Mouse (Mus musculus) heart, postnatal 10 days (tissue): ENCODE data around the gene Ccdc13. TPM values are rescaled to one million over a fixed set of nuclear protein-coding genes. Genes with fewer than 3 reads are reported as not detected.
A peak's percentile ranks its signal among the peaks of the same experiment; 100 is the strongest.

Source experiments
- DNase-seq, 2 experiments: peaks; one replicate each; pipeline ENCODE4 v3.0.0; 2021
- intact Hi-C: fragments of 180-260 bp; cut with DNase I; formaldehyde crosslinking; loops from one replicate; pipeline ENCODE4 v1.15.1; 2025
- total RNA-seq, 2 experiments: library from RNA; stranded (reverse); gene quantifications; 2 replicates each; pipeline ENCODE4 v1.2.3; 2021

The Ccdc13 gene
- total RNA-seq, 2 experiments from 2014 or later: not detected

- intact Hi-C loops: loop anchor here (2.0 kb wide), 1 partner anchor 137 kb away; no protein-coding TSS in a partner anchor
- DNase-seq: no peak
Measured at GRCm38 (mm10) chr9:121847842-121848241, 8.6 kb upstream of the Ccdc13 start.

GRCm38 (mm10) chr9:121847138-121847537, 7.9 kb upstream of the Ccdc13 start:
- no peak for DNase-seq
- intact Hi-C loops: loop anchor here (2.0 kb wide), 1 partner anchor 138 kb away; no protein-coding TSS in a partner anchor

- peak; percentile 42 to 67 for DNase-seq
- intact Hi-C loops: loop anchor here (1.0 to 2.0 kb wide), 2 partner anchors 31 to 138 kb away; no protein-coding TSS in a partner anchor
Measured at GRCm38 (mm10) chr9:121846526-121847118, 7.4 kb upstream of the Ccdc13 start.

DNA sequence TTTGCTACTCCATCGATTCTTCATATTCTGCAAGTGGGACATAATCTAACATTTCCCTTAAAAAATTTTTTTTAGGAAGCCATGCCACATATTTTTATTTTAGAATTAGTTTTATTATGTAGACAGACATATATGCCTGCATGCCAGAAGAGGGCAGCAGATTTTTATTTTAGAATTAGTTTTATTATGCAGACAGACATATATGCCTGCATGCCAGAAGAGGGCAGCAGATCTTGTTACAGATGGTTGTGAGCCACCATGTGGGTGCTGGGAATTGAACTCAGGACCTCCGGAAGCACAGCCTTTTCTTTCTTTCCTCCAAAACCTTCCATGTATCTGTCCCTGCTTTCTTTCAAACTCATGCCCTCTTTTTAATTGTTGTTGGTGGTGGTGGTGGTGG, 3.7 kb upstream of the Ccdc13 start:
- DNase-seq: no peak
- intact Hi-C loops: no loop called here

GRCm38 (mm10) chr9:121839622-121839965, 333 bp upstream of the Ccdc13 start:
- intact Hi-C loops: no loop called here
- DNase-seq: no peak

DNA sequence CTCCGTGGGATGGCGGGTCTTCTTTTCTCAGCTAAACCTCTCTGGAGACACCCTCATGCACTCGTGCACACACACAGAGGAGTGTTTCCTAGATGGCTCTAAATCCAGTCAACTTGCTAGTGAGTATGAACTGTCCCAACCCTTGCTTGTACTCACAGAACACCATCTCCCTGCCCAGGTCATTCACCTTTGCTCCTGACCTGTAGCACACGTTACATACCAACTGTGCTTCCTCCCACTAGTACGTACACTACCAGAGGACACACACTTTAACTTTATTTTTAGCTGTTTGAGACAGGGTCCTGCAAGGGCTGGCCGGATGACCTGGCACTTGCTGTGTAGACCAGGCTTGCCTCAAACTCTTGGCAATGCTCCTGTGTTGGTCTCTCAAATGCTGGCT, 1.3 kb downstream of the Ccdc13 start:
- intact Hi-C loops: no loop called here
- no peak for DNase-seq

DNA sequence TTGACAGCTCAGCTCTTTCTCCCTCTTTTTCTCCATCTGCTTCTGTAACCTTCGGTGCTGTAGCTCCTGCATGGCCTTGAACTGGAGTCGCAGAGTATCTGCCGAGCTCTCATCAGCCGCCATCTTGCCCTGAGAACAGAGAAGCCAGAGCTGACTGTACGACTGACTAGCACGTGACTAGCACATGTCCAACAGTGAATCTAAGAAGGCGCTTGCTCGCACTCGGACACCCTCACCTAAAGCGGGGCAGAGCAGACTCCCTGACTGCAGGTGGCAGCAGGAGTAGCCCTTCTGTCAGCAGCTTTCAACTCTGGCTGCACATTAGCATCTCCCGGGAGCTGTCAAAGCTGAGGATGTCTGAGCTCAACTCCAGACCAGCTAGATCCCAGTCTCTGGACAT, 5.4 kb downstream of the Ccdc13 start:
- intact Hi-C loops: loop anchor here (5.0 kb wide), 1 partner anchor 153 kb away; no protein-coding TSS in a partner anchor
- DNase-seq: no peak

DNA sequence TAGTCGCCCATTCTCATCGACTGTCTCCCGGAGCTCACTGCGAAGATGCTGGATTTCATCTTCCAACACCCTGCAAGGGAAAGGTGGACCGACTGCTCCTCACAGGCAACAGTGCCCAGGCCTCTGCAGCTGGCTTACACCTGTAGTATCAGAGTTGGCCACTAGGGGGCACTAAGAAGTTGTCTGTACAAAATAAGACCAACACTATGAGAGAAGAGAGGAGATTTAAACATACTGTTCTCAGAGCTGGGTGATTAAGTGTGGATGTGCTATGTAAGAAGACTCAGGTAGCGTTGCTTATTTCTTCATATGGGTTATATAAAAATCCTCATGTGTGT, 8.3 kb downstream of the Ccdc13 start:
- DNase-seq: peak; percentile 82 to 91
- intact Hi-C loops: loop anchor here (1.0 to 5.0 kb wide), 2 partner anchors 46 to 156 kb away; no protein-coding TSS in a partner anchor

DNA sequence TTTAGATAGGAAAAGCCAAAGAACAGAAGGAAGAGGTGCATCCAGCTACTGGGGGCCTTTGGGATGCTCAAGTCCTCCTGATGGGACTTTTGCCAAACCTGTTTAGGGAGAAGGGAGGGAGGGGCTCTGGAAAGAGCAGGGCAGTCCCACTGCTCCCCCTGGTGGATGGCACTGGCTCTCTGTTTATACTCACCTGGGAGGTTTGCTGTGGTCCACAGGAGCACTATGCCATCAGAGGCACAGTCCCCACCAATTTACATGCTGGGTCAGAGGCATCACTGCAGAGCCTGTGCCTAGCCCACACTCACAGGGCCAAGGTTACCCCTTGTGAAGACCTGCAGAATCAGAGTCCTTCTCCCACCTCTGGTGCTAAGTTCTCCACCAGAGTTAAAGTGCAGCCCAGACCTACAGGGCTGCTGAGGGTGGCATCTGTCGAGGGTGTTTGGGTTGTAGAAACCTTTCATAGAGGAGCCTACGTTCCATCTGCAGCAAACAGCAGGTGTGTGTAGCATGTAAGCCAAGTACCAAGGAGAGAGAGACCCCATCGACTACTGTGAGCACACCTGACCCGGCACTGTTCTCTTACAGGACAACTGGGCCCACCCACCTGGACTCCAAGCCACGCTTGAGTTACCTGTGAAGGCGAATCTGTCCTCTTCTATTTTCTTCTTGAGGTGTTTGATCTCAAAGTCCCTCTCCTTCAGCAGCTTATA, 8.9 kb downstream of the Ccdc13 start:
- intact Hi-C loops: loop anchor here (5.0 kb wide), 1 partner anchor 157 kb away; no protein-coding TSS in a partner anchor
- peak; percentile 53 to 67 for DNase-seq

GRCm38 (mm10) chr9:121829270-121829992, 9.8 kb downstream of the Ccdc13 start:
- intact Hi-C loops: no loop called here
- no peak for DNase-seq

- intact Hi-C loops: no loop called here
- DNase-seq: no peak
Measured at GRCm38 (mm10) chr9:121828314-121828713, 10.9 kb downstream of the Ccdc13 start.

- intact Hi-C loops: no loop called here
- DNase-seq: no peak
Measured at GRCm38 (mm10) chr9:121826356-121826755, 12.9 kb downstream of the Ccdc13 start.

DNA sequence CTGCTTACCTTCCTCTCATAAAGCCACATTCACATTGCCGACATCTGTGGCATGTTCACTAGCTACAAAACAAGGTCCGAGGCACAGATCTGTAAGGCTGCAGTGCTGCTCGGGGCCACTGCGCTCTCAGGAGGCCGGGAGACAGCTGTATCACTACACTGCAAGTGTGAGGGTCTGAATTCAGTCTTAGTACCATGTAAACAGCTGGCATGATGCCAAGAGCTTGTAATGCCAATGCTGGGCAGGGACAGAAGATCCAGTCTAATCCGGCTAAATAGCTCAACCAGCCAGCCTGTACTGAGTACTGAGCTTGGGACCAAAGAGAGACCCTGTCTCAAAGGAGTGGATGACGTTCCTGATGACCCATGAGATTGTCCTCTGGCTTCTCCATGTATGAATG, 15.3 kb downstream of the Ccdc13 start:
- peak in 1 of 2 experiments; percentile 35 for DNase-seq
- intact Hi-C loops: no loop called here

DNA sequence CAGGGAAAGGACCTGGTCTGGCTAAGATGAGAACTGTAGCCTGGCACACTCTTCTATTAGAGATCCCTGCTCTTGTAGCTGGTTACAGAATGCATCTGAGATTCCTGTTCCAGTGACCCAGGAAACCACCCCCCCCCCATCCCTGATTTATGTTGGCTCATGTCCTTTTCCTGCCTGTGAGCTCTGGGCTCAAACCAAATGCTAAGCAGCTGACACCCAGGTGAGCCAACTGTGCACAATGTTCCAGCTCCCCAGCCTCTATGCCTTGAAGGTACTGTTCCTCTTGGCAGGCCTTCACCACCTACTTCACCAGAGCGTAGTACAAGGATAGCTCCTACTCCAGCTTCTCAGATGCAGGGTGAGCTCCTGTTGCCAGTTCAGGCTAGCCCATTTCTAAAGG, 16.2 kb downstream of the Ccdc13 start:
- intact Hi-C loops: no loop called here

DNA sequence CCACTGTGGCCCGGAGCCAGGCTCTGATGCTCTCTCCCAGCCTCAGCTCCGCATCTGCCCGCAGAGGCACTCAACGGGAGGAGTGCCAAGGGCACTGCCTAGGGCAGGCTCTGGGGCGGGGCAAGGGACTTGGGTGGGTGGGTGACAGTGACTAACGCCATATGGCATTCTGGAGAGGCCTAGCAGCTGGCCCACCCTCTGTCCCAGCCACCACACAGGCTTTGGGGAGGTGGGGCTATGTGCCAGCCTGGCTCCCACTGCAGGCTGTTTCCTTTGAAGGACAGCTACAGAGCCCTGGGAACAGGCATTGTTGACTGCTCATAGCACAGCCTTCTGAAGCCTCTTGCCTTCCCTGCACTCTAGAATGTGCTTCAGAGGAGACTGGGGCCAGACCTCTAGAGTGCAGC, 16.7 kb downstream of the Ccdc13 start:
- peak; percentile 37 to 44 for DNase-seq
- intact Hi-C loops: no loop called here

More for the DNA sequence above, 16.2 kb downstream of the Ccdc13 start:
- DNase-seq: peak; percentile 36 to 49

GRCm38 (mm10) chr9:121820765-121821164, 18.5 kb downstream of the Ccdc13 start:
- intact Hi-C loops: no loop called here
- DNase-seq: no peak

DNA sequence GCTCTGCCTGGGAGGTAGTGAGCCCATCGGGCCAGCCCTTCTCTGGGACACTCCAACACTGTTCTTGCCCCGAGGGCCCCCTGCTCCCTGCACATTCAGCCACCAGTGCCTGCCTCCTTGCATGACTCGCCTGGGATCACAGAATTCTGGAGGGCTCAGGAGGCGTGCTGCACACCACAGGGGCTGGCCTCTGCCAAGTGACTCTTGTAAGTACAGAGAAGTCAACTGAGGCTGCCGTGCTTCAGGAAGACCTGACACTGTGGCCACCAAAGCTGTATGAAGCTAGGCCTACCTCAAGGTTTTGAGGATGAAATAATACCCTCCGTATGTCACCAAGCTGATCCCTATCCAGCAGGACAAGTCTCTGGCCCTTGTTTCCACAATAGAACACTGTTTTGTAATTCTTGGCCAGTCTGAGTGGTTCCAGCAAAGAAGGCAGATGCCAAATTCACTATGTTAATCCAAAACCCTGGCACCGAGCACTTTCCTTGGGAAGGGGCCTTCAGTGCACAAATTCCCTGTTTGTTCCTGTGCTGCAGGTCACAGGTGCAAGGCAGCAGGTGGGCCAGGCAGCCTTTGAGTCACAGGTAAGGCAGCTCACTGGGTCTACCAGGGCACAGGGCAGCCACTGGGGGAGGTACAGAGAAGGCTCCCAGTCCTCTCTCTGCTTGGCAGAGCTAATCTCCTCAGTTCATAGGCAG, 19.3 kb downstream of the Ccdc13 start:
- no peak for DNase-seq

DNA sequence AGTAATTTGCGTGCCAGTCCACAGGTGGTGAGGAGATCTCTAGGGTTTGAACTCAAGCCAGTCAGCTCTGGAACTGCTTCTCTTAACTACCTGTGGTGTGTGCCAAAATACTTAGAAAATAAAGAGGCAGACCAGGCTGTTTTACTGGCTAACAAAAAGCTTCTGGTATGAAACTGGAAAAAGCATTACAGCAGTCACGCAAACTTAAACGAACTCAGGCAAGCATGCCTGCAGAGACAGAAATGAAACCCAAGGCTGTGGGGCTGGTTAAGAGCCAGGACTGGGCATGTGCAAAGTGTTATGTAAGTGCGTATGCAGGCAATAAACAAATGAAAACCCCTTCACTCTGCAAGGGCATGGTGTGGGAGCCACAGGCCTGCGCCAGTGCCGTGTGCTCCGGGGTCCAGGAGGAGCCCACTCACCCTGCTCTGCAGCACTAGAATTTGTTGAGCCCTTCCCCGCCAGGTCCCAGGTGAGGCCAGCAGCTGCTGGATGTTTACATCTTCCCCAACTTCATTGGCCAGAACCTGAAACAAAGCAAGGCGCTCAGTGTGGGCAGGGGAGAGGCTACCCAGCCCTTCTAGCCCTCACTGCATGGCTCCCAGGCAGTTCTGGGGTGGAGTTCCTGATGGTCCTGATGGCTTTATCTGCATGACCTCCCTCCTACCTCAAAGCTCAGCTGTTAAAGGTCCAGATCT, 20.0 kb downstream of the Ccdc13 start:
- intact Hi-C loops: no loop called here
- DNase-seq: no peak

More for the DNA sequence above, 19.3 kb downstream of the Ccdc13 start:
- intact Hi-C loops: no loop called here

DNA sequence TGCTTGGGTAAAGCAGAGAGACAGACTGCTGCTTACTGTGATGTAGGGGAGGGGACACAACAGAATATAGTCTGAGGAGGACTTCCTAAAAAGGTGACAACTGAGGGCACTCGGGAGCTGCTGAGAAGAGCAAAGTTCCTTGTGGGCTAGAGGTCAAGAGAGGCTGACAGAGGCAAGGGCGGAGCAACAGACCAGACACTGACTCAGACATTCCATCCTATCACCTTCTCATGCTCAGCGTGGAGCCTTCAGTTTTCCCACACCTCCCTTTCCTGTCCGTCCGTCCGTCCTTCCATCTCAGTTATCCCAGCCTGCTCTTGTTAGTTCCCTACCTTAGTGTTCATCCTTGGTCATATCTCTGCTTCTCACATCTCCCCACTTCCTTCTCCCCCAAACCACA, 24.1 kb downstream of the Ccdc13 start:
- intact Hi-C loops: no loop called here
- DNase-seq: no peak

GRCm38 (mm10) chr9:121810081-121810821, 29.0 kb downstream of the Ccdc13 start:
- intact Hi-C loops: no loop called here
- peak in 1 of 2 experiments; percentile 11 for DNase-seq
